Mouse (Mus musculus) midbrain, embryonic 10.5 days (tissue): ENCODE data around the gene Myo9a. TPM values are rescaled to one million over a fixed set of nuclear protein-coding genes. Genes with fewer than 3 reads are reported as not detected.

ENCODE experiments used
- DNase-seq: peaks from one replicate; pipeline ENCODE4 v3.0.0-alpha.2; 2017; ENCODE audit warnings: low spot score
- H3K27ac ChIP-seq: fragments of 300-500 bp; sonication (generic); replicated peaks from 2 replicates; pipeline ENCODE4 v1.5.1; 2016; ENCODE audit warnings: mild to moderate bottlenecking
- H3K27me3 ChIP-seq: fragments of 300-500 bp; sonication (generic); 2 replicates; pipeline ENCODE4 v1.6.1; 2016; ENCODE audit warnings: low read depth, mild to moderate bottlenecking; ENCODE audit not compliant: poor library complexity, severe bottlenecking
- H3K36me3 ChIP-seq: fragments of 300-500 bp; sonication (generic); 2 replicates; pipeline ENCODE4 v1.6.1; 2016; ENCODE audit warnings: mild to moderate bottlenecking, moderate library complexity
- H3K4me1 ChIP-seq: fragments of 300-500 bp; sonication (generic); 2 replicates; pipeline ENCODE4 v1.6.1; 2016
- H3K4me3 ChIP-seq: fragments of 300-500 bp; sonication (generic); 2 replicates; pipeline ENCODE4 v1.5.1; 2016; ENCODE audit warnings: mild to moderate bottlenecking, moderate library complexity
- H3K9me3 ChIP-seq: fragments of 300-500 bp; sonication (generic); replicated peaks from 2 replicates; pipeline ENCODE4 v1.6.1; 2016; ENCODE audit warnings: mild to moderate bottlenecking
- WGBS: fragments of 180-500 bp; shearing (Covaris S2); methylation state at CpG from one replicate; pipeline ENCODE4 v1.1.7; 2016; 5-methylcytosine and 5-hydroxymethylcytosine counted together
- polyA plus RNA-seq: library from polyadenylated mRNA; unstranded; fragments of >200 nt; fragmentation: Nextera tagmentation; extraction: Ambion mirVana; gene quantifications from 2 replicates; pipeline ENCODE4 v1.2.1, GENCODE M21; 2016

The Myo9a gene
- polyA plus RNA-seq = 10.4 and 12.6 TPM in 2 replicates

DNA sequence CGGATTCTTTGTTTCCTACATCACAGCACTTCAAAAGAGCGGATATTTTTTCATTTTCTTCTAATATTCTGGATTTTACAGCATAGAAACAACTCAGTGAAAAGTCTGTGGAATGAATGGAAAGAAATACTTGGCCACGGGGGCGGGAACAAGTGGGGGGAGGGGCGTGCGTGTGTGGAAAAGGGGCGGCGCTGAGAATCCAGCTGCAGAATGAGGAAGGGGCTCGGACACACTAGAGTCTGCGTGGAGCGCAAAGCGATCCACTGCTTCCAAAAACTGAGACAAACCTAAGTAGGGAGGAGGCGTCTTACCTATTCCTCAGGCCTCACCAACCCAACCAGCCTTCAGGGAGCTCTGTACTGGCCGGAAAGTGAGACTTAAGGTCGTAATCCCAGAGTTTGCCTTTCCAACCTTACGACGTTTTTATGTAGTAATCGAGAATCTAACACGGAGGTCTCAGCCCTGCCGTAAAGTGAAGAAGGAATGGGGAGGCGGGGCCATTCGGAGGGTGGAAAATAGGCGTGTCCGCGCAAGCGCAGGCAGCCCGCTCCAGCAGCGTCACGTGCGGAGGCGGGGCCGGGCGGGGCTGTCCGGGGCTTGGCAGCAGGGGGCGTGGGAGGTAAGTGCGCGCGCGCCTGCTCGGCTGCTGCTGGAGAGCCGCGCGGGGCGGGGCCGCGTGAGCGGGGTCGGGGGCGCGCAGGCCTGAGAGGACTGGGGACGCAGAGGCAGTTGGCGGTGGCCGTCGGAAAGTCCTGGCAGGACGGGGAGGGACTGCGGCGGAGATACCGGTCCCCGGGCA, at the start of gene Myo9a, which contains the start of gene Senp8:
Gene Myo9a (plus strand): TSS at position 630 of the 799 bp plus-strand sequence.
Gene Senp8 (minus strand): TSS at position 444 of the 799 bp plus-strand sequence.
- Histone ChIP-seq H3K27me3 (no peaks in the 10 kb centered on the region), H3K36me3 (no peaks in the 10 kb centered on the region), H3K4me1 (peaks cover 25% of the 10 kb centered on the region), H3K27ac (peak within 1 kb of the TSS; percentile 97), H3K4me3 (peak within 1 kb of the TSS; percentile 95), H3K9me3 (no peaks in the 10 kb centered on the region)
- peak; percentile 100 for DNase-seq
- under 1% methylated on average over 57 of the region's 59 CpGs for WGBS

DNA sequence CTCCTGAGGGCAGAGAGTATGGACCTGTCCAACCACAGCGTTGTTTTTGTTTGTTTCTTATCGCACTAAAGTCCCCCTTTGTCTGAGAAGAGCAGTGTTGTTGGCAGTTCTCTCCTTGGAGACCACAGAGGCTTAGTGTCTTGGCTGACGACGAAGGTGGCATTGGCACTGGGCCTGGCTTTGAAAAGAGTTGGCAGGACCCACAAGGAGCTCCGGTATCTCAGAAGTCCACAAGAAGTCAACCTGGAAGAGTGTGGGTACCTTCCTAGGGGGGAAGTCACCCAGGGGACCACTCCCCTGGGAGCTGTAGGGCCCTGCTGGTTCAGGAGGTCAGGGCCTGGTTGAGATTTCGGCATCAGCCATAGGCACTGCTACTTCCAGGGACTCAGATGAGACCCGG, 49.6 kb upstream of the Myo9a start:
- no peaks in the 10 kb centered on the region for H3K27me3 ChIP-seq
- WGBS = 88% methylated on average over 7 of the region's 7 CpGs
- H3K36me3 ChIP-seq = no peaks in the 10 kb centered on the region
- no peak for DNase-seq
- no peaks in the 10 kb centered on the region for H3K9me3 ChIP-seq
- no peaks in the 10 kb centered on the region for H3K4me1 ChIP-seq
- H3K27ac ChIP-seq = no peak overlapping the region
- H3K4me3 ChIP-seq = no peak overlapping the region

DNA sequence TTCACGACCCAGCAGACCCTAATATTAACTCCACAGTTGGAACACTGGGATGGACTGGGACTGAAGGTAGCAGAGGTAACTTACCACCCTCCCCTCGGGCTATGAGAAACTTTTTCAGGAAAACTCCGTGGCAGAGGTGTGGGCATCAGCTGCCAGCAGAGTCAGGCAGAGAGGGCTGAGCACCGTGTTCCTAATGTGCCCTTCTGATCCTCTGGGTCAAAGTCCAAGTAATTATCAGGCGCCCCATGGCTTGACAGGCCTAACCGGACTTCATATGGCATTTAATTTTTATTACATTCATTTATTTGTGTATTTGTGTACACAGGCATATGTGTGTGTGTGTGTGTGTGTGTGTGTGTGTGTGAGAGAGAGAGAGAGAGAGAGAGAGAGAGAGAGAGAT, 47.6 kb upstream of the Myo9a start:
- Histone ChIP-seq H3K27ac (no peak overlapping the region), H3K27me3 (no peaks in the 10 kb centered on the region), H3K36me3 (no peaks in the 10 kb centered on the region), H3K4me1 (no peaks in the 10 kb centered on the region), H3K4me3 (no peak overlapping the region), H3K9me3 (no peaks in the 10 kb centered on the region)
- WGBS = 81% methylated on average over 6 of the region's 6 CpGs
- no peak for DNase-seq

DNA sequence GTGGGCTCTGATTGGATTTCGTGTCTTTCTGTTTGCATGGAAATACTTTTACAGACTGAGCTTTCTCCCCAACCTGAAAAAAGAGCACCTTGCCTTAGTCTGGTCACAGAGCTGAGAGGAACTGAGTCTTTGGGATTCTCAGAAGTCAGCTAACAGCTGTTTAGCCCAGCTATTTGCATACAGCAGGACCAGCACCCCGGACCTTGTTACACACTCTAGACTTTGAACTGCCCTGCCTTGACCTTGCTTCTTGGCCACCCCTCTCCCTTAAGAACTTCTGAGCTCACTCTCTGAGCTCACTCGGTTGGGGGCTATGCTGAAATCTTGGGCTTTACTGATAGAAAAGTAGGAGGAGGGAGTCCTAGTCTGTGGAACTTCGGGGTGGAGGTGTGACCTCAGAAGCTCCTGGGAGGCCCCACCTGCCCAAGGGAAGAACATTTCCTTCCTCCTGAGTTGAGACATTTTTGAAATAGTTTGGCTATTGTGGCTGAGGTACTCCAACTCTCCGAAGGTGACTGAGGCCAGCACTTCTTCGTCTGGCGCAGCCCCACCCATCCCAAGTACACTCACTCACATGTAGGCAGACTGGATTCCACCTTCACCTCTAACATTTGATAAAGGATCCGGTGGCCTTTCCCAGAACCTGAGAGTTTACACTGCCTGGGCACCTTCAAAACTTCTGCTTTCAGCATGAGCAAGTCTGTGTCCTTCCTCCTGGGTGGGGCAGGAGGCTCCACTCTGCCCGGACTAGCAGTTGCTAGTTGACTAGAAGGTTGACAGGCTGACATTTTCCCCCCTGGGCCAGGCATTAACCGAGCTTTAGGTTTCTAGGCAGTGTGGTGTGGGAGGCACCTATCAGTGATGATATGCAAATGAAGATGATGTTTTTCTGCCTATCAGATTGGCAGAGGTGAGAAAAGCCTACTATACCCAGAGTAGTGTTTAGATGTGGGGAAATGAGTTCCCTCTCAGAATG, 43.6 kb upstream of the Myo9a start:
- H3K4me1 ChIP-seq = no peaks in the 10 kb centered on the region
- no peaks in the 10 kb centered on the region for H3K27me3 ChIP-seq
- H3K9me3 ChIP-seq = no peaks in the 10 kb centered on the region
- DNase-seq = no peak
- no peaks in the 10 kb centered on the region for H3K36me3 ChIP-seq
- WGBS = 71% methylated on average over 10 of the region's 10 CpGs
- H3K27ac ChIP-seq = no peak overlapping the region
- H3K4me3 ChIP-seq = no peak overlapping the region

DNA sequence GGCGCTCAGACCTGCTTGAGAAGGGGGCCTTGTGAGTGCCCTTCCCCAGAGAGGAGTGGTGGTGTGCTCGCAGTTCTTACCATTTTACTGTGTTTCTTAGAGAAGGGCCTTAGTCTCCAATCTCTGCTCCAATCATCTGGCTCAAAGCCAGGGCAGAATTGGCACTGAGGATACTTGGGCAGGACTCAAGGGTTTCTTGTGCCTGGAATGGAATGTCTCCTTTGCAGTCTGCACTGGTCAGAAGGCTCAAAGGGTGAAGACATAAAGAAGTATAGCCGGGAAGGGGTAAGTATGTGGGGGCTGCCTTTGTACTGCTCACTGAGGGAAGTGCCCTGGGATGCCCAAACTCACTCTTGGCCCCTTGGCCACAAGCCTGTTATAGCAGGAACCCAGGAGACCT, 41.5 kb upstream of the Myo9a start:
- H3K36me3 ChIP-seq = no peaks in the 10 kb centered on the region
- H3K4me3 ChIP-seq = no peak overlapping the region
- H3K4me1 ChIP-seq = 0 out of 2 replicates have a peak, but pooled peaks cover 5% of the 10 kb centered on the region
- 80% methylated on average over 3 of the region's 3 CpGs for WGBS
- H3K27ac ChIP-seq = no peak overlapping the region
- no peaks in the 10 kb centered on the region for H3K9me3 ChIP-seq
- no peaks in the 10 kb centered on the region for H3K27me3 ChIP-seq
- no peak for DNase-seq

DNA sequence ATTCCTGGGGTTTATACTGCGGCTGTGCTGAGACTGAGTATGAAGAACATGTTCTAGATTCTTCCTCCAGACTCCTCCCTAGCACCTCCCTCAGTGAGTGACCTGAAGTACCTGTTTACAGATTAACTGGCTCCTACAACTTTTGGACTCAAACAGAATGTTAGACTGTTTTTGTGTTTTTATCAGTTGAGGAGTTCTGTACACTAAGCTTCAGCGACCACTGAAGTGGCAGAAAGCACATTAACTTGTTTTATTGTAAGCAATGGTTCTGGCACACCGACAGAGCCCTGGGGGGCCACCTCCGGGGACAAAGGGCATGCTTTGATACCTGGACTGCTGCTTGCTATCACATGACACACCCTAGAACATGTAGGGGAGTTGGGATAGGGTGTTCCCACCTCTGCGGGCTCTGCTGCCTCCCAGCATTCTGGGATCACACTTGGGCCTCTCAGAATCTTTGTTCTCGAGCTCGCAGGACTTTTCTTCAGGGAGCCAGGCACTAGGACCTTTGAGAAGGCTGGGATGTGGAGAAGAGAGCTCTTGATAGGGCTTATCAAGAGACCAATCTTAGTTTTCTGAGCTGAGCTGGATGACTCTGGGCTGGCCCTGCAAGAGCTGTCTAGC, 34.3 kb upstream of the Myo9a start:
- Histone ChIP-seq H3K4me3 (no peak overlapping the region), H3K4me1 (0 out of 2 replicates have a peak, but pooled peaks cover 5% of the 10 kb centered on the region), H3K9me3 (no peaks in the 10 kb centered on the region), H3K36me3 (no peaks in the 10 kb centered on the region), H3K27me3 (no peaks in the 10 kb centered on the region), H3K27ac (no peak overlapping the region)
- no peak for DNase-seq
- 84% methylated on average over 7 of the region's 7 CpGs for WGBS

DNA sequence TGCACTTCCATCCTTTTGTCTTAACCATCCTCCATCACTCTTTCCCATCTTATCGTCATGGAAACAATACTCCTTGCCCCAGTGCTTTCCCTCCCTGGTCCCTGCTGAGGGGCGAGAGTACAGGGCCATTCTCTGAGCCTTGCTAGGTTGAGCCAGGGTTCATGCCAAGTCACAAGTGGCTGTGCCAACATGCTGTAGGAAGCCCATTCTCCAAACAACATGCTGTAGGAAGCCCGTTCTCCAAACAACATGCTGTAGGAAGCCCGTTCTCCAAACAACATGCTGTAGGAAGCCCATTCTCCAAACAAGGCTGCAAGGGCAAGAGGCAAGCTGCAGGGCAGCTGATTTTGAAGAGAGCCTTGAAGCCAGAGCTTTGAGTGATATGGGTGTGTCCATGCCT, 32.5 kb upstream of the Myo9a start:
- Histone ChIP-seq H3K36me3 (no peaks in the 10 kb centered on the region), H3K27ac (no peak overlapping the region), H3K4me1 (peaks cover 6% of the 10 kb centered on the region; the same call in 1 of the 2 replicates), H3K27me3 (no peaks in the 10 kb centered on the region), H3K4me3 (no peak overlapping the region), H3K9me3 (no peaks in the 10 kb centered on the region)
- 87% methylated on average over 4 of the region's 4 CpGs for WGBS
- DNase-seq = no peak

DNA sequence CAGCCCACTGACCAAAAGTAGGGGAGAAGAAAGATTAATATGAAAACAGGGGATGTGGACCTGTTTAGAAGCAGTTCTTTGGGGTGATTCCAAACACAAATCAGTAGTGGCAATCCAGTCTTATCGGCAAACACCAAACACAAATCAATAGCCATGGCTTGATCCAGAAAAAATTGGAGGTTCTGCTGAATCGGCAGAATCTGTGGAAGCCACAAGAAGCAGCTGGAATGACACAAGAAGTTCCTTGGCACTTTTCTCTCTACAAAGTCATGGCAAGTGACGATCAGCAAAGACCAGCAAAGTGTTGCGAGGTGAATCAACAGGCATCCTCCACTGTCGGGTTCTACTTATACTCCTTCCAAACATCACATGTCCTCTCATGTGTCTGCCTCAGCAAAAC, 29.6 kb upstream of the Myo9a start:
- Histone ChIP-seq H3K27ac (no peak overlapping the region), H3K27me3 (no peaks in the 10 kb centered on the region), H3K9me3 (no peaks in the 10 kb centered on the region), H3K4me3 (no peak overlapping the region), H3K4me1 (peaks cover 9% of the 10 kb centered on the region; the same call in 1 of the 2 replicates), H3K36me3 (no peaks in the 10 kb centered on the region)
- DNase-seq = no peak
- 88% methylated on average over 5 of the region's 5 CpGs for WGBS

DNA sequence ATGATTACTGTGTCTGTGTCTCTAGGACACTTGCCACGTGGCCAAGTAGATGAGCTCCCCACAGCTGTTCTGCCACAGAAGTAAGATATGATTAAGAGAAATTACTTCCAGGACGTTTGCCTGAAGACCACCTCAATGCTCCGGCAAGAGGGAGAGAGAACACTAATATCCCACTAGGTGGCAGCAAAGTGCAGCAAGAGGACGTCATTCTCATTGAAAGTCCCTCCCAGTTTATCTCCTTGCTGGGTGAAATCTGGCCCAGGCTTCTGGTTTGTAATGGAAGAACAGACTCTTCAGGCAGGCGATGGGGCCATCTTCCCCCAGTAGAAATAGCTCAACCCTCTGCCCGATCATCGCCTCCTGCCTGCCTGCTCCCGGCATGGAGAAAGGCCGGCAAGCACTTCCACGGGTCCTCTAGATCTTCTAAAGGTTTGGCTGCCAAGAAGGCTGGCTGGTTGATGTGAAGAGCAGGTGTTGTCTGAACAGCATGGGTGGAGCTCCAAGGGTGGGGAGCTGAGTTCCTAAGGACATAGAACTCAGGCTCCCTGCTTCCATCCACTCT, 27.5 kb upstream of the Myo9a start:
- Histone ChIP-seq H3K27ac (peak overlapping the region; percentile 47), H3K4me3 (no peak overlapping the region), H3K4me1 (peaks cover 9% of the 10 kb centered on the region; the same call in 1 of the 2 replicates), H3K27me3 (no peaks in the 10 kb centered on the region), H3K36me3 (no peaks in the 10 kb centered on the region), H3K9me3 (no peaks in the 10 kb centered on the region)
- peak; percentile 72 for DNase-seq
- WGBS = 21% methylated on average over 10 of the region's 10 CpGs

DNA sequence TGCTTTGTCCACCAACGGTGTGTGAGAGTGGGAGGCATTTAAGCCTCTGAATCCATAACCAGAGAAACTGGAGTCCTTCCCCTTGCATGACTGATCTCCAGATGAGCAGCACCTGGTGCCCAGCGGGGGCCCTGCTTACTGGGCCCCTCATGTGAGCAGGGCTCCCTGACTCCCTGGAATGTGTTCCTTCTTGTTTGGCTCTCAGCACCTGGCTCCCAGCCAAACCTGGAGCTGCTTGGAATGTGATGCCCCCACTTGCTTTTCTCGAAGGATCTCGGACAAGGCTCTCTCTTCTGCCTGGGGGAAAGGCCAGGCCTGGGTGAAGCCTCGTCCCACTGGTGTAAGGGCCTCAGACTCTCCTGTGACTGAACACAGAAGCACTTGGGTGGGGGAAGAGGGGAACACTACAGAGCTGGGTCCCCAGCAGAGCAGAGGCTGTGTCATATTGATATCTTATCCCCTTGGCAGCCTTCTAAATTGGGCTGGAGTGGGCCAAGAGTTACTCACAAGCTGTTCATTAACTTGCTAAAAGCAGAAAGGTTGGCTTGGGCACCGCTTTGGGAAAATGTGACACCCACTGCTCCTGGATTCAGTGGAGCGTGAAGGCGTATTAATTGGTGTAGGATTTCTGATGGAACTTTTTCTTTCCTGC, 26.8 kb upstream of the Myo9a start:
- H3K4me3 ChIP-seq = no peak overlapping the region
- no peak for DNase-seq
- H3K4me1 ChIP-seq = peaks cover 9% of the 10 kb centered on the region; the same call in 1 of the 2 replicates
- no peaks in the 10 kb centered on the region for H3K9me3 ChIP-seq
- H3K36me3 ChIP-seq = no peaks in the 10 kb centered on the region
- no peak overlapping the region for H3K27ac ChIP-seq
- WGBS = 82% methylated on average over 8 of the region's 8 CpGs
- no peaks in the 10 kb centered on the region for H3K27me3 ChIP-seq

DNA sequence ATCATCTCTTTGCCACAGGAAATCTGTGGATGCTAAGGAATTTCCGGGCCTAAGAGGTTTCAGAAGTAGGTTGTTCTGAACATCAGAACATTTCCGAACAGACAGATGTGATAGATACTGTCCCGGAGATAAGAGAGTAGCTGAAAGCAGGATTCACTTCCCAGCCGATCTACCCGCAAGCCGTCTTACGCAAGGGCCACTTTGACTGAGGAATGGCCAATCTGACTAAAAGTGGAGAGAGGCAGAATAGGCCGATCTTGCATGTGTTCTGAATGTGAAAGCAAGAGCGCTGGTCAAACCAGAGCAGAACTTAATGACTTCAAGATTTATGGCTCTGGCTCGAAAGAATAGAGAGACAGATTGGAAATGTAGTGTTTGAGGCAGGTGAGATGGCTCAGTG, 25.2 kb upstream of the Myo9a start:
- WGBS = 88% methylated on average over 10 of the region's 10 CpGs
- Histone ChIP-seq H3K9me3 (no peaks in the 10 kb centered on the region), H3K36me3 (no peaks in the 10 kb centered on the region), H3K4me3 (no peak overlapping the region), H3K27me3 (no peaks in the 10 kb centered on the region), H3K27ac (no peak overlapping the region), H3K4me1 (peaks cover 9% of the 10 kb centered on the region; the same call in 1 of the 2 replicates)
- DNase-seq = no peak
